Mouse (Mus musculus): Measurements from ENCODE around the gene Schip1. TPM values are rescaled to one million over a fixed set of nuclear protein-coding genes. Genes with fewer than 3 reads are reported as not detected.

Gene Schip1
- polyA plus RNA-seq, 1 experiment from 2014 or later, result 43.8 TPM

GRCm38 (mm10) chr3:68353492-68353891 is 288.9 kb downstream of the Schip1 start:
- Histone ChIP-seq H3K4me2 (no peak overlapping the region), H3K27ac (ENCODE audit: low read depth) (no peak overlapping the region), H3K9ac (no peak overlapping the region), H3K36me3 (ENCODE audit: insufficient read depth) (no peaks in the 10 kb centered on the region), H3K4me1 (ENCODE audit: insufficient read depth) (no peaks in the 10 kb centered on the region), H3K9me3 (ENCODE audit: low read depth, low read length) (no peaks in the 10 kb centered on the region), H3K27me3 (ENCODE audit: insufficient read depth, low read length) (no peaks in the 10 kb centered on the region), H3K4me3 (ENCODE audit: low read depth, low read length) (no peak overlapping the region)
- ATAC-seq (ENCODE audit: insufficient read depth) (peak; percentile 40; the same call in 1 of the 2 replicates), DNase-seq (peak; percentile 51)
- WGBS, result 49% methylated on average over 3 of the region's 3 CpGs
- no peak for TF ChIP-seq CTCF (IDR thresholded peaks at IDR 0.05; ENCODE audit: low read depth)

GRCm38 (mm10) chr3:68356516-68356915 is 291.9 kb downstream of the Schip1 start:
- H3K27ac ChIP-seq (ENCODE audit: low read depth), result no peak overlapping the region
- WGBS, result 81% methylated on average over 2 of the region's 2 CpGs
- TF ChIP-seq CTCF (IDR thresholded peaks at IDR 0.05; ENCODE audit: low read depth), result no peak
- no peaks in the 10 kb centered on the region for H3K36me3 ChIP-seq (ENCODE audit: insufficient read depth)
- no peak overlapping the region for H3K9ac ChIP-seq
- no peaks in the 10 kb centered on the region for H3K4me1 ChIP-seq (ENCODE audit: insufficient read depth)
- H3K9me3 ChIP-seq (ENCODE audit: low read depth, low read length), result no peaks in the 10 kb centered on the region
- no peak overlapping the region for H3K4me2 ChIP-seq
- H3K27me3 ChIP-seq (ENCODE audit: insufficient read depth, low read length), result no peaks in the 10 kb centered on the region
- ATAC-seq (ENCODE audit: insufficient read depth) (no peak), DNase-seq (no peak)
- H3K4me3 ChIP-seq (ENCODE audit: low read depth, low read length), result no peak overlapping the region

GRCm38 (mm10) chr3:68368029-68368428 is 303.4 kb downstream of the Schip1 start:
- Histone ChIP-seq H3K9me3 (ENCODE audit: low read depth, low read length) (no peaks in the 10 kb centered on the region), H3K4me3 (ENCODE audit: low read depth, low read length) (no peak overlapping the region), H3K4me2 (no peak overlapping the region), H3K9ac (no peak overlapping the region), H3K27ac (ENCODE audit: low read depth) (no peak overlapping the region), H3K4me1 (ENCODE audit: insufficient read depth) (no peaks in the 10 kb centered on the region), H3K27me3 (ENCODE audit: insufficient read depth, low read length) (no peaks in the 10 kb centered on the region), H3K36me3 (ENCODE audit: insufficient read depth) (no peaks in the 10 kb centered on the region)
- ATAC-seq (ENCODE audit: insufficient read depth) (no peak), DNase-seq (no peak)
- no peak for TF ChIP-seq CTCF (IDR thresholded peaks at IDR 0.05; ENCODE audit: low read depth)

GRCm38 (mm10) chr3:68372925-68373324 is 308.3 kb downstream of the Schip1 start:
- H3K9me3 ChIP-seq (ENCODE audit: low read depth, low read length), result no peaks in the 10 kb centered on the region
- no peak for TF ChIP-seq CTCF (IDR thresholded peaks at IDR 0.05; ENCODE audit: low read depth)
- H3K27me3 ChIP-seq (ENCODE audit: insufficient read depth, low read length), result no peaks in the 10 kb centered on the region
- ATAC-seq (ENCODE audit: insufficient read depth) (peak; percentile 88; the same call in 1 of the 2 replicates), DNase-seq (peak; percentile 86)
- no peak overlapping the region for H3K27ac ChIP-seq (ENCODE audit: low read depth)
- no peak overlapping the region for H3K4me3 ChIP-seq (ENCODE audit: low read depth, low read length)
- H3K36me3 ChIP-seq (ENCODE audit: insufficient read depth), result no peaks in the 10 kb centered on the region
- whole genome bisulfite sequencing, result no CpG with 5 or more reads among the region's 1 CpGs
- no peak overlapping the region for H3K9ac ChIP-seq
- H3K4me2 ChIP-seq, result no peak overlapping the region
- H3K4me1 ChIP-seq (ENCODE audit: insufficient read depth), result no peaks in the 10 kb centered on the region

GRCm38 (mm10) chr3:68375100-68375508 is 310.5 kb downstream of the Schip1 start:
- Histone ChIP-seq H3K4me1 (ENCODE audit: insufficient read depth) (no peaks in the 10 kb centered on the region), H3K4me2 (peak overlapping the region; percentile 28; the same call in 1 of the 2 replicates), H3K27me3 (ENCODE audit: insufficient read depth, low read length) (no peaks in the 10 kb centered on the region), H3K9ac (no peak overlapping the region), H3K27ac (ENCODE audit: low read depth) (no peak overlapping the region), H3K9me3 (ENCODE audit: low read depth, low read length) (no peaks in the 10 kb centered on the region), H3K4me3 (ENCODE audit: low read depth, low read length) (no peak overlapping the region), H3K36me3 (ENCODE audit: insufficient read depth) (no peaks in the 10 kb centered on the region)
- DNase-seq (peak; percentile 55), ATAC-seq (ENCODE audit: insufficient read depth) (no peak)
- no peak for TF ChIP-seq CTCF (IDR thresholded peaks at IDR 0.05; ENCODE audit: low read depth)
- WGBS, result 16% methylated on average over 10 of the region's 10 CpGs

GRCm38 (mm10) chr3:68377452-68378198 is 313.0 kb downstream of the Schip1 start:
- DNase-seq, result peak; percentile 24
- H3K36me3 ChIP-seq (ENCODE audit: insufficient read depth), result no peaks in the 10 kb centered on the region
- no peaks in the 10 kb centered on the region for H3K27me3 ChIP-seq (ENCODE audit: insufficient read depth, low read length)
- H3K9ac ChIP-seq, result no peak overlapping the region
- no peak; the same call in 1 of the 2 replicates for ATAC-seq (ENCODE audit: insufficient read depth)
- no peak overlapping the region for H3K27ac ChIP-seq (ENCODE audit: low read depth)
- no peaks in the 10 kb centered on the region for H3K9me3 ChIP-seq (ENCODE audit: low read depth, low read length)
- WGBS, result 52% methylated on average over 7 of the region's 7 CpGs
- no peak overlapping the region for H3K4me3 ChIP-seq (ENCODE audit: low read depth, low read length)
- no peak overlapping the region for H3K4me2 ChIP-seq
- no peak for TF ChIP-seq CTCF (IDR thresholded peaks at IDR 0.05; ENCODE audit: low read depth)
- H3K4me1 ChIP-seq (ENCODE audit: insufficient read depth), result no peaks in the 10 kb centered on the region

GRCm38 (mm10) chr3:68378799-68379198 is 314.2 kb downstream of the Schip1 start:
- TF ChIP-seq CTCF (IDR thresholded peaks at IDR 0.05; ENCODE audit: low read depth), result no peak
- H3K36me3 ChIP-seq (ENCODE audit: insufficient read depth), result no peaks in the 10 kb centered on the region
- no peaks in the 10 kb centered on the region for H3K4me1 ChIP-seq (ENCODE audit: insufficient read depth)
- H3K4me3 ChIP-seq (ENCODE audit: low read depth, low read length), result no peak overlapping the region
- no peak overlapping the region for H3K9ac ChIP-seq
- no peak for DNase-seq
- H3K9me3 ChIP-seq (ENCODE audit: low read depth, low read length), result no peaks in the 10 kb centered on the region
- H3K4me2 ChIP-seq, result no peak overlapping the region
- ATAC-seq (ENCODE audit: insufficient read depth), result no peak
- H3K27ac ChIP-seq (ENCODE audit: low read depth), result no peak overlapping the region
- no peaks in the 10 kb centered on the region for H3K27me3 ChIP-seq (ENCODE audit: insufficient read depth, low read length)
- WGBS, result 66% methylated on average over 2 of the region's 2 CpGs

All from lung, embryonic 14.5 days (tissue).